ENCODE assay signal across 9 mouse cellular contexts in genomic region chr3:94366761-94367160, GRCm38 (mm10). TPM values are rescaled to one million over a fixed set of nuclear protein-coding genes. Genes with fewer than 3 reads are reported as not detected.
DNase-seq lines count a peak whose midpoint lies in the region; ATAC-seq lines count a peak whose summit lies in the region.
"Had no signal": no experiment of that assay in that cellular context is flagged by ENCODE, and none has a peak within 500 bp of the region (broad histone marks: within the 10 kb centered on the region; RNA-seq: fewer than 3 reads in every experiment).

No protein-coding gene starts in this region.

- H3K4me2 ChIP-seq in kidney, embryonic 15.5 days, result no peak overlapping the region
- H3K4me2 ChIP-seq in midbrain, embryonic 16.5 days (ENCODE audit: low read length), result no peak overlapping the region
- H3K4me2 ChIP-seq: stomach, embryonic 15.5 days had no signal

- ATAC-seq in kidney, embryonic 15.5 days (replicated peaks; ENCODE audit: low FRiP score), result no peak
- ATAC-seq in midbrain, embryonic 16.5 days, result peak; percentile 47; the same call in 1 of the 2 replicates

- H3K36me3 ChIP-seq in kidney, embryonic 15.5 days, result no peaks in the 10 kb centered on the region
- H3K36me3 ChIP-seq in midbrain, embryonic 16.5 days (ENCODE audit: control insufficient read depth, insufficient read depth, low read length), result no peaks in the 10 kb centered on the region
- H3K36me3 ChIP-seq: stomach, embryonic 15.5 days had no signal

- WGBS in kidney, embryonic 15.5 days, result 16% methylated on average over 3 of the region's 3 CpGs
- 17% methylated on average over 3 of the region's 3 CpGs for WGBS in midbrain, embryonic 16.5 days

- intact Hi-C loops in left cerebral cortex, postnatal 25 days (cut with DNase I), result loop anchor here (2.0 to 5.0 kb wide), 5 partner anchors 46 to 536 kb away; partner anchors contain the start of genes Mrpl9, Oaz3 and Tdrkh

- no peak overlapping the region for H3K9ac ChIP-seq in kidney, embryonic 15.5 days
- no peak overlapping the region for H3K9ac ChIP-seq in midbrain, embryonic 16.5 days (ENCODE audit: low read depth, low read length)
- H3K9ac ChIP-seq: stomach, embryonic 15.5 days had no signal

- H3K9me3 ChIP-seq in kidney, embryonic 15.5 days (replicated peaks), result no peaks in the 10 kb centered on the region
- no peaks in the 10 kb centered on the region for H3K9me3 ChIP-seq in midbrain, embryonic 16.5 days (replicated peaks; ENCODE audit: control insufficient read depth, low read length, poor library complexity, severe bottlenecking)
- H3K9me3 ChIP-seq: stomach, embryonic 15.5 days had no signal

- no peak overlapping the region for H3K27ac ChIP-seq in kidney, embryonic 15.5 days
- no peak overlapping the region for H3K27ac ChIP-seq in midbrain, embryonic 16.5 days (ENCODE audit: low read length)

- H3K4me3 ChIP-seq in kidney, embryonic 15.5 days (replicated peaks), result no peak overlapping the region
- H3K4me3 ChIP-seq in midbrain, embryonic 16.5 days (ENCODE audit: low read depth, low read length), result no peak overlapping the region
- H3K4me3 ChIP-seq: stomach, embryonic 15.5 days had no signal

- H3K27me3 ChIP-seq in kidney, embryonic 15.5 days, result peaks cover 47% of the 10 kb centered on the region
- no peaks in the 10 kb centered on the region for H3K27me3 ChIP-seq in midbrain, embryonic 16.5 days (ENCODE audit: control insufficient read depth, insufficient read depth, low read depth, low read length)
- H3K27me3 ChIP-seq: stomach, embryonic 15.5 days had no signal

- H3K4me1 ChIP-seq in kidney, embryonic 15.5 days, result peaks cover 18% of the 10 kb centered on the region
- H3K4me1 ChIP-seq in midbrain, embryonic 16.5 days (ENCODE audit: control insufficient read depth, insufficient read depth, low read length), result peaks cover 3% of the 10 kb centered on the region; the same call in 1 of the 2 replicates

- DNase-seq in kidney, adult 11 months, result peak; percentile 74
- peak; percentile 83 for DNase-seq in cerebellum, adult 9-11 months
- DNase-seq in frontal cortex, postnatal 14 days (ENCODE audit: low spot score in 2 of 2), result peak; percentile 61 to 77
- DNase-seq in induced T-regulatory cell, adult 2 months (ENCODE audit: low read depth), result peak; percentile 90
- DNase-seq in left cerebral cortex, postnatal 25 days (ENCODE audit: low spot score in 2 of 2), result peak; percentile 83 to 88
- DNase-seq in spleen, postnatal 10 days (ENCODE audit: low spot score in 2 of 2), result peak; percentile 49 to 72

RNA-seq across cellular contexts. Expression of gene C2cd4d, which starts 4.5 kb away (rescaled TPM):
- 0.40 and 0.59 TPM in 2 replicates for polyA plus RNA-seq in kidney, embryonic 15.5 days (2015; fragmentation: Nextera tagmentation; extraction: Ambion mirVana)
- total RNA-seq in left cerebral cortex, postnatal 25 days (2021), result under 1 TPM; 0.64 to 0.76 TPM
- 1.6 and 1.7 TPM in 2 replicates for polyA plus RNA-seq in midbrain, embryonic 16.5 days (2015; fragmentation: Nextera tagmentation; extraction: Ambion mirVana)

RNA-seq across cellular contexts. Expression of gene Rorc, which starts 5.8 kb away (rescaled TPM):
- polyA plus RNA-seq in kidney, embryonic 15.5 days (2015; fragmentation: Nextera tagmentation; extraction: Ambion mirVana), result 8.6 and 9.6 TPM in 2 replicates
- under 1 TPM; 0.21 to 0.60 TPM for total RNA-seq in left cerebral cortex, postnatal 25 days (2021)
- polyA plus RNA-seq in midbrain, embryonic 16.5 days (2015; fragmentation: Nextera tagmentation; extraction: Ambion mirVana), result 0.49 and 0.62 TPM in 2 replicates

RNA-seq across cellular contexts. Expression of gene Them5, which starts 24.9 kb away (rescaled TPM):
- polyA plus RNA-seq in kidney, embryonic 15.5 days (2015; fragmentation: Nextera tagmentation; extraction: Ambion mirVana), result 1.3 TPM in 1 of 2 replicates, not detected in the other
- total RNA-seq in left cerebral cortex, postnatal 25 days (2021), result not detected
- polyA plus RNA-seq in midbrain, embryonic 16.5 days (2015; fragmentation: Nextera tagmentation; extraction: Ambion mirVana), result not detected in 2 replicates

RNA-seq across cellular contexts. Expression of gene Lingo4, which starts 31.6 kb away (rescaled TPM):
- 0.17 and 0.32 TPM in 2 replicates for polyA plus RNA-seq in kidney, embryonic 15.5 days (2015; fragmentation: Nextera tagmentation; extraction: Ambion mirVana)
- 1 to 10 TPM in 1 of 2 experiments, under 1 TPM in 1; 0.87 to 1.4 TPM for total RNA-seq in left cerebral cortex, postnatal 25 days (2021)
- polyA plus RNA-seq in midbrain, embryonic 16.5 days (2015; fragmentation: Nextera tagmentation; extraction: Ambion mirVana), result 1.2 and 1.6 TPM in 2 replicates

RNA-seq across cellular contexts. Expression of gene Tdrkh, which starts 46.3 kb away (rescaled TPM):
- 12.0 and 15.5 TPM in 2 replicates for polyA plus RNA-seq in kidney, embryonic 15.5 days (2015; fragmentation: Nextera tagmentation; extraction: Ambion mirVana)
- total RNA-seq in left cerebral cortex, postnatal 25 days (2021), result 10 to 100 TPM; 35.1 to 37.9 TPM
- 50.7 and 54.9 TPM in 2 replicates for polyA plus RNA-seq in midbrain, embryonic 16.5 days (2015; fragmentation: Nextera tagmentation; extraction: Ambion mirVana)
